Mouse (Mus musculus): ENCODE results near the gene 6030458C11Rik. TPM values are rescaled to one million over a fixed set of nuclear protein-coding genes. Genes with fewer than 3 reads are reported as not detected.

6030458C11Rik gene
- total and polyA plus RNA-seq, 2 experiments: 6.0 to 9.8 TPM

DNA sequence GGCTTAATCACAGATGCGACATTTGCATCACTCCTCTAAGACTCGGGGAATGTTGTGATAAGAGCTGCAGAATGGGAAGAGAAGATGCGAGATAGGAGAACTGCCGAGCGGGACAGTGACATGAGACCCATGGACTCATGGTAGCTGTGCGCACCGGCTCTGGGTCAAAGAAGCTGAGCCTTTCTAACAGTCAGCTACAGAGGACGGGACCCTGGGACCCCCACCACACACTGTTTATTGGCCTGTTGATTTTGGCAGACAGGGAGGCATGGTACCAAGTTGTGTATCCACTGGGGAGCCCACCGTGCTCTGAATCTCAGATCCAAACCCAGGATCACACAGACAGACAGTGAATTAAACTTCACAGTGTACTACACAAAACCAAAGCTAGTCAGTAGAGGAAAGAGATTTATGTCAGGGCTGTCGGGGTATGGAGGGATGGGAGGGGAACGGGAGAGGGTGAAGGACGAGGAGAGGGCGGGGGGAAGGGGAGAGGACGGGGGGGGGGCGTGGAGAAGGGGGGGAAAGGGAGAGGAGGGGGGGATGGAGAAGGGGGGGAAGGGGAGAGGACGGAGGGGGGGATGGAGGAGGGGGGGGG, 42.6 kb downstream of the 6030458C11Rik start:
- Histone ChIP-seq H3K27ac (replicated peaks; ENCODE audit: insufficient read depth, low read depth, low read length) (no peak overlapping the region), H3K27me3 (ENCODE audit: control insufficient read depth, insufficient read depth, low read length) (no peaks in the 10 kb centered on the region), H3K4me1 (ENCODE audit: control insufficient read depth, insufficient read depth, low read length) (no peaks in the 10 kb centered on the region), H3K36me3 (ENCODE audit: control insufficient read depth, insufficient read depth, low read length) (no peaks in the 10 kb centered on the region), H3K4me3 (ENCODE audit: insufficient read depth, low read depth, low read length) (no peak overlapping the region), H3K79me2 (ENCODE audit: control insufficient read depth, insufficient read depth, low read length) (no peaks in the 10 kb centered on the region), H3K9ac (ENCODE audit: low read depth, low read length) (no peak overlapping the region)
- no peak for DNase-seq (ENCODE audit: extremely low read depth, low read depth, low spot score)
- WGBS: 62% methylated on average over 13 of the region's 16 CpGs
- TF ChIP-seq CTCF (IDR thresholded peaks at IDR 0.05; ENCODE audit: low read depth, low read length) (no peak), POLR2A (IDR thresholded peaks at IDR 0.05; ENCODE audit: extremely low read depth, insufficient read depth, low read length) (no peak)

DNA sequence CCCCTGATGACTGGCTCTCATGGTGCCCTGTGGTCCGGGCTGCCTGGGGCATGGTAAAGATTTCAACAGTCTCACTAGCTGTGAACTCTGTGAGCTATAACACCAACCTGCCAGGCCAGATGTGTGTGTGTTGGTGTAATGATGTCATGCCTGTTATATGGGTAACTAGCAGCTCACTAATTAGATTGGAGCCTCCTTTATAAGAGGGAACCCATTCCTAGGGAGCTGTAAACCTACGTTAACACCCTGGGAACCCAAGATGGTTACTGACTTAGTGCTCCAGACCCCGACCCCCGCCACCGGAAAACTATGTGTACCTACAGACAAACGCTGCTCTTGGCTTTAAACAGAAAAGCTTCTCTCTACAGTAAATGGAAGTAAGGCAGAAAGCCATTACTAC, 43.2 kb downstream of the 6030458C11Rik start:
- H3K79me2 ChIP-seq (ENCODE audit: control insufficient read depth, insufficient read depth, low read length): no peaks in the 10 kb centered on the region
- no peaks in the 10 kb centered on the region for H3K36me3 ChIP-seq (ENCODE audit: control insufficient read depth, insufficient read depth, low read length)
- TF ChIP-seq POLR2A (IDR thresholded peaks at IDR 0.05; ENCODE audit: extremely low read depth, insufficient read depth, low read length): no peak
- no peaks in the 10 kb centered on the region for H3K4me1 ChIP-seq (ENCODE audit: control insufficient read depth, insufficient read depth, low read length)
- no peak overlapping the region for H3K27ac ChIP-seq (replicated peaks; ENCODE audit: insufficient read depth, low read depth, low read length)
- H3K4me3 ChIP-seq (ENCODE audit: insufficient read depth, low read depth, low read length): no peak overlapping the region
- H3K27me3 ChIP-seq (ENCODE audit: control insufficient read depth, insufficient read depth, low read length): no peaks in the 10 kb centered on the region
- 76% methylated on average over 6 of the region's 6 CpGs for WGBS
- no peak for DNase-seq (ENCODE audit: extremely low read depth, low read depth, low spot score)
- H3K9ac ChIP-seq (ENCODE audit: low read depth, low read length): no peak overlapping the region

DNA sequence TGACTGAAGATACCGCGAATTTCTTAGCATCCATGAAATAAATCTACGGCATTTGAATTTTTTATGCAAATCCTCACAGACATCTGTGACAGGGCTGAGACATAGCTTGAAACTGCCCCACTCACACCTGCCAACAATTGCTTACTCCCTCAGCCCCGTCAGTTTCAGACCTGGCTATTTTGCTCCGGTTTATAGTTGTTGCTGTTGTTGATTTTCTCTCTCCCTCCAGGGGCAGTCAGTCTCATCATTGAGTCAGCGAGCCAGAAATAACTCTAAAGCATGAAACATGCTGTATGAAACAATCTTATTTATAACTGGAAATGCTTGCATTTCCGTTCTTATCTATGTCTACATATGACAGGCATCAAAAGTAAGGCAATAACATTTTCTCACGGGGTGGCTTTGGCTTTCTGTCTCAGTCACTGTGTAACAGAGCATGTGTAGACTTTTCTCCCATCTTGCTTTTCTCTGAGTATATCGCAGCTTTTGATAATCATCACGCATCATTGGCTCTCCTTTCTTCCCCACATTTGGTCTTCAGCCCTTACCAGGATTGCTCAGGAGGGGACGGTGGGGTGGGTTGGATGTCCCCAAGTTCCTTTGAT, 50.2 kb downstream of the 6030458C11Rik start:
- H3K27me3 ChIP-seq (ENCODE audit: control insufficient read depth, insufficient read depth, low read length): no peaks in the 10 kb centered on the region
- H3K79me2 ChIP-seq (ENCODE audit: control insufficient read depth, insufficient read depth, low read length): no peaks in the 10 kb centered on the region
- H3K4me1 ChIP-seq (ENCODE audit: control insufficient read depth, insufficient read depth, low read length): no peaks in the 10 kb centered on the region
- WGBS: 76% methylated on average over 11 of the region's 11 CpGs
- H3K27ac ChIP-seq (replicated peaks; ENCODE audit: insufficient read depth, low read depth, low read length): no peak overlapping the region
- no peak overlapping the region for H3K9ac ChIP-seq (ENCODE audit: low read depth, low read length)
- no peaks in the 10 kb centered on the region for H3K36me3 ChIP-seq (ENCODE audit: control insufficient read depth, insufficient read depth, low read length)
- H3K4me3 ChIP-seq (ENCODE audit: insufficient read depth, low read depth, low read length): no peak overlapping the region
- no peak for DNase-seq (ENCODE audit: extremely low read depth, low read depth, low spot score)
- TF ChIP-seq CTCF (IDR thresholded peaks at IDR 0.05; ENCODE audit: low read depth, low read length) (no peak), POLR2A (IDR thresholded peaks at IDR 0.05; ENCODE audit: extremely low read depth, insufficient read depth, low read length) (no peak)

DNA sequence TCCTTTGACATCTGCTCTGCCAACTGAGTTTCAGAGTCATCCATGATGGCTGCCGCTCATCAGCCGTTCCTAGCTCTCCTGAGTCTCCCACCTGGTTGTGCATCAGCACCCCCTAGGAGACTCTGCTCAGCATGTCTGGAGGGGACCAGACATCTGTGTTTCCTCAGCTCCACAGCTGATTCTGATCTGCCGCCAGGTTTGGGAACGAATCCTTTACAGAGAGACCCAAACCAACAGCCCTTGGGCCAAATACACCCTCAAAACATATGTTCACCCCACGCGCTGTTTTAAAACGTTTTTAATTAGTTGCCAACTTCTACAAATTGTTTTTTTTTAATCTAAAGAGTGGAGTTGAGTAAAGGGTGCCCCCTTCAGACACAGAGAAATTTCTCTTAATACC, 53.5 kb downstream of the 6030458C11Rik start:
- H3K79me2 ChIP-seq (ENCODE audit: control insufficient read depth, insufficient read depth, low read length): no peaks in the 10 kb centered on the region
- no peak overlapping the region for H3K4me3 ChIP-seq (ENCODE audit: insufficient read depth, low read depth, low read length)
- H3K27ac ChIP-seq (replicated peaks; ENCODE audit: insufficient read depth, low read depth, low read length): no peak overlapping the region
- no peaks in the 10 kb centered on the region for H3K4me1 ChIP-seq (ENCODE audit: control insufficient read depth, insufficient read depth, low read length)
- WGBS: 85% methylated on average over 7 of the region's 7 CpGs
- no peaks in the 10 kb centered on the region for H3K36me3 ChIP-seq (ENCODE audit: control insufficient read depth, insufficient read depth, low read length)
- no peak for DNase-seq (ENCODE audit: extremely low read depth, low read depth, low spot score)
- H3K27me3 ChIP-seq (ENCODE audit: control insufficient read depth, insufficient read depth, low read length): no peaks in the 10 kb centered on the region
- TF ChIP-seq CTCF (IDR thresholded peaks at IDR 0.05; ENCODE audit: low read depth, low read length): no peak
- no peak overlapping the region for H3K9ac ChIP-seq (ENCODE audit: low read depth, low read length)

DNA sequence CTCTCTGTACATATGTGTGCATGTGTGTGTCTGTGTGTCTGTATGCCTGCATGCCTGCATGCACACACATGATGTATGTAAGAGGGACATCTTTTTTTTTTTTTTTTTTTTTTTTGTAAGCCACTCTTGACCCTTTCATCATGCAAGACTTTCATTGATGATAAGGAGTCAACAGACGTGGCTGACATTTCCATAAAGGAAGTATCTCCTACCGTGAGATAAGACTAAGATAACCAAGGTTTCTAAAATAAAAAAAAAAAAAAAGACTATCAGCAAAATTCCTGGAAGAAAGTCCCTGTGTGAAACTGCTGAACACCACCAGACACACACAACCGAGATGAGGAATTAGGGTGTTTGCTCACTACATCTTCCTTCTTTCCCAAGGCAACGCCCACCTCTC, 57.6 kb downstream of the 6030458C11Rik start:
- TF ChIP-seq CTCF (IDR thresholded peaks at IDR 0.05; ENCODE audit: low read depth, low read length) (no peak), POLR2A (IDR thresholded peaks at IDR 0.05; ENCODE audit: extremely low read depth, insufficient read depth, low read length) (no peak)

DNA sequence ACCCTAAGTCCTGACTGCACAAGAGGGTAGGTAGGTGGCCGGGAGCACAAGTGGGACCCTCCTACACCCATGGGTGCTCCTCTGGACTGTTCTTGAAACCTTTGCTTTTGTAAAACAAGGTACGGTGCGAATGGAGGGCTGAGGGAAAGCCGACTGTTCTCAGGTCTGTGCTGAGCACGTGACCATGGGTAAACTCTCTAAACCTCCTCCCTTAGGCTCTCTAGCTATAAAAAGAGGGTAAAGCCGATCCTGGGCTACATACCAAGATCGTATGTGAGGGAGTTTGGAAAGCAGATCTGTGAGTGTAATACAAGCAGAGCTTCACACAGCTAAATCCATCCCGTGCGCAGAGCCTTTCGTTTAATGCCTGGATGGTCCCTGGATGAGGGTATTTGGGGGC, 61.3 kb downstream of the 6030458C11Rik start:
- Histone ChIP-seq H3K4me1 (ENCODE audit: control insufficient read depth, insufficient read depth, low read length) (no peaks in the 10 kb centered on the region), H3K27ac (replicated peaks; ENCODE audit: insufficient read depth, low read depth, low read length) (no peak overlapping the region), H3K36me3 (ENCODE audit: control insufficient read depth, insufficient read depth, low read length) (no peaks in the 10 kb centered on the region), H3K9ac (ENCODE audit: low read depth, low read length) (no peak overlapping the region), H3K79me2 (ENCODE audit: control insufficient read depth, insufficient read depth, low read length) (no peaks in the 10 kb centered on the region), H3K27me3 (ENCODE audit: control insufficient read depth, insufficient read depth, low read length) (no peaks in the 10 kb centered on the region), H3K4me3 (ENCODE audit: insufficient read depth, low read depth, low read length) (no peak overlapping the region)
- no peak for DNase-seq (ENCODE audit: extremely low read depth, low read depth, low spot score)
- TF ChIP-seq CTCF (IDR thresholded peaks at IDR 0.05; ENCODE audit: low read depth, low read length) (no peak), POLR2A (IDR thresholded peaks at IDR 0.05; ENCODE audit: extremely low read depth, insufficient read depth, low read length) (no peak)
- WGBS: 68% methylated on average over 10 of the region's 10 CpGs

More for the DNA sequence above, 57.6 kb downstream of the 6030458C11Rik start:
- 52% methylated on average over 4 of the region's 4 CpGs for whole genome bisulfite sequencing
- H3K9ac ChIP-seq (ENCODE audit: low read depth, low read length): no peak overlapping the region
- no peak overlapping the region for H3K27ac ChIP-seq (replicated peaks; ENCODE audit: insufficient read depth, low read depth, low read length)
- H3K79me2 ChIP-seq (ENCODE audit: control insufficient read depth, insufficient read depth, low read length): no peaks in the 10 kb centered on the region
- H3K27me3 ChIP-seq (ENCODE audit: control insufficient read depth, insufficient read depth, low read length): no peaks in the 10 kb centered on the region
- no peaks in the 10 kb centered on the region for H3K4me1 ChIP-seq (ENCODE audit: control insufficient read depth, insufficient read depth, low read length)
- no peaks in the 10 kb centered on the region for H3K36me3 ChIP-seq (ENCODE audit: control insufficient read depth, insufficient read depth, low read length)
- no peak for DNase-seq (ENCODE audit: extremely low read depth, low read depth, low spot score)
- no peak overlapping the region for H3K4me3 ChIP-seq (ENCODE audit: insufficient read depth, low read depth, low read length)

All from liver, adult 2 months (tissue).